Comparison of ENCODE assay signal across 10 mouse cellular contexts in genomic region chrX:6522935-6523334, GRCm38 (mm10).
DNase-seq lines count a peak whose midpoint lies in the region; ATAC-seq and TF ChIP-seq lines count a peak whose summit lies in the region.
"Had no signal": no experiment of that assay in that cellular context is flagged by ENCODE, and none has a peak within 500 bp of the region (broad histone marks: within the 10 kb centered on the region; RNA-seq: fewer than 3 reads in every experiment).

No protein-coding gene starts in this region.

- TF ChIP-seq CTCF in liver, adult 2 months (IDR thresholded peaks at IDR 0.05; ENCODE audit: low read depth, low read length) = no peak

- H3K79me2 ChIP-seq in liver, adult 2 months (ENCODE audit: control insufficient read depth, insufficient read depth, low read length) = no peaks in the 10 kb centered on the region

- no peaks in the 10 kb centered on the region for H3K36me3 ChIP-seq in liver, adult 2 months (ENCODE audit: control insufficient read depth, insufficient read depth, low read length)
- H3K36me3 ChIP-seq in midbrain, embryonic 16.5 days (ENCODE audit: control insufficient read depth, insufficient read depth, low read length) = no peaks in the 10 kb centered on the region

- H3K27me3 ChIP-seq in liver, adult 2 months (ENCODE audit: control insufficient read depth, insufficient read depth, low read length) = no peaks in the 10 kb centered on the region
- no peaks in the 10 kb centered on the region for H3K27me3 ChIP-seq in midbrain, embryonic 16.5 days (ENCODE audit: control insufficient read depth, insufficient read depth, low read depth, low read length)
- H3K27me3 ChIP-seq: megakaryocyte, embryonic 14.5 days had no signal

- no peak overlapping the region for H3K4me3 ChIP-seq in liver, adult 2 months (ENCODE audit: insufficient read depth, low read depth, low read length)
- no peak overlapping the region for H3K4me3 ChIP-seq in midbrain, embryonic 16.5 days (ENCODE audit: low read depth, low read length)
- H3K4me3 ChIP-seq: megakaryocyte, embryonic 14.5 days had no signal

- DNase-seq in gastrocnemius, adult 18-20 months (ENCODE audit: low spot score) = peak; percentile 1
- no peak for DNase-seq in gastrocnemius, postnatal 25 days
- DNase-seq in liver, adult 2 months (ENCODE audit: extremely low read depth, low read depth, low spot score) = peak; percentile 8
- DNase-seq in liver = no peak
- peak; percentile 68 for DNase-seq in adipocyte (ENCODE audit: low spot score)
- DNase-seq in lung, postnatal 10 days = peak; percentile 29
- DNase-seq in ovary, adult 18-20 months (ENCODE audit: low spot score) = no peak

- ATAC-seq in midbrain, embryonic 16.5 days = no peak
- ATAC-seq: intestine, embryonic 16.5 days had no signal

- 62% methylated on average over 2 of the region's 2 CpGs for WGBS in liver, adult 2 months
- WGBS in midbrain, embryonic 16.5 days = 84% methylated on average over 2 of the region's 2 CpGs

- H3K4me2 ChIP-seq in midbrain, embryonic 16.5 days (ENCODE audit: low read length) = no peak overlapping the region

- no peak overlapping the region for H3K9ac ChIP-seq in liver, adult 2 months (ENCODE audit: low read depth, low read length)
- no peak overlapping the region for H3K9ac ChIP-seq in midbrain, embryonic 16.5 days (ENCODE audit: low read depth, low read length)

- H3K4me1 ChIP-seq in liver, adult 2 months (ENCODE audit: control insufficient read depth, insufficient read depth, low read length) = no peaks in the 10 kb centered on the region
- no peaks in the 10 kb centered on the region for H3K4me1 ChIP-seq in midbrain, embryonic 16.5 days (ENCODE audit: control insufficient read depth, insufficient read depth, low read length)
- H3K4me1 ChIP-seq: megakaryocyte, embryonic 14.5 days had no signal

- H3K27ac ChIP-seq in liver, adult 2 months (replicated peaks; ENCODE audit: insufficient read depth, low read depth, low read length) = no peak overlapping the region
- no peak overlapping the region for H3K27ac ChIP-seq in midbrain, embryonic 16.5 days (ENCODE audit: low read length)

- H3K9me3 ChIP-seq in midbrain, embryonic 16.5 days (replicated peaks; ENCODE audit: control insufficient read depth, low read length, poor library complexity, severe bottlenecking) = no peaks in the 10 kb centered on the region
- H3K9me3 ChIP-seq: megakaryocyte, embryonic 14.5 days had no signal

- no peak for TF ChIP-seq POLR2A in liver, adult 2 months (IDR thresholded peaks at IDR 0.05; ENCODE audit: extremely low read depth, insufficient read depth, low read length)

Comparison
In these comparisons a context has a peak if more than half of its experiments do, and no peak if none do; other contexts are left out.
1. DNase-seq: peak in gastrocnemius, adult 18-20 months (single experiment), liver, adult 2 months (single experiment), adipocyte (single experiment) and lung, postnatal 10 days (single experiment); none in gastrocnemius, postnatal 25 days (single experiment), liver (single experiment) and ovary, adult 18-20 months (single experiment).